Mouse (Mus musculus): ENCODE results near the gene Dnajc19. TPM values are rescaled to one million over a fixed set of nuclear protein-coding genes. Genes with fewer than 3 reads are reported as not detected.

The Dnajc19 gene
- 67.1 and 75.4 TPM in 2 replicates for polyA plus RNA-seq (2012; rRNA removed)

GRCm38 (mm10) chr3:34080900-34081662 lies at the start of gene Dnajc19:
Gene Dnajc19 (minus strand): TSS chr3:34081321.

GRCm38 (mm10) chr3:34019540-34020381 lies 61.4 kb downstream of the Dnajc19 start, which contains the start of gene Fxr1:
Gene Fxr1 (plus strand): TSS chr3:34019943.

Other genes starting within 250 kb of the Dnajc19 start
- 0.31 and 0.38 TPM in 2 replicates for gene Ccdc39, start 237.0 kb downstream of the Dnajc19 start, polyA plus RNA-seq (2012; rRNA removed)
- gene Fxr1, start 61.4 kb downstream of the Dnajc19 start, polyA plus RNA-seq (2012; rRNA removed) = 24.4 and 24.9 TPM in 2 replicates

Measured in liver, embryonic 18 days (tissue).